Comparison of ENCODE assay signal across 10 mouse cellular contexts in genomic region chr2:25183336-25183735, GRCm38 (mm10). TPM values are rescaled to one million over a fixed set of nuclear protein-coding genes. Genes with fewer than 3 reads are reported as not detected.
DNase-seq lines count a peak whose midpoint lies in the region.
"Had no signal": no experiment of that assay in that cellular context is flagged by ENCODE, and none has a peak within 500 bp of the region (broad histone marks: within the 10 kb centered on the region; RNA-seq: fewer than 3 reads in every experiment).

No protein-coding gene starts in this region.

- peak; percentile 88 for DNase-seq in heart, adult 11 months
- no peak for DNase-seq in heart, adult 18-20 months
- DNase-seq in spleen, postnatal 36 days (ENCODE audit: low spot score in 2 of 2), result peak; percentile 62 to 64
- no peak for DNase-seq in spleen, postnatal 14 days (ENCODE audit: low spot score in 2 of 2)
- DNase-seq in midbrain, embryonic 10.5 days (ENCODE audit: low spot score), result no peak
- DNase-seq in thymus, postnatal 4 days, result peak; percentile 36
- no peak for DNase-seq in adrenal gland, adult 18-20 months (ENCODE audit: low spot score in 2 of 2)
- no peak for DNase-seq in cerebellum, postnatal 36 days

- peak overlapping the region; percentile 96 for H3K27ac ChIP-seq in midbrain, embryonic 10.5 days (replicated peaks)

- H3K9me3 ChIP-seq in midbrain, embryonic 10.5 days (replicated peaks), result no peaks in the 10 kb centered on the region

- 77% methylated on average over 2 of the region's 2 CpGs for WGBS in midbrain, embryonic 10.5 days

- H3K4me1 ChIP-seq in midbrain, embryonic 10.5 days, result peaks cover 78% of the 10 kb centered on the region

- peaks cover 28% of the 10 kb centered on the region for H3K27me3 ChIP-seq in midbrain, embryonic 10.5 days (ENCODE audit: low read depth, poor library complexity, severe bottlenecking)

- peaks cover 20% of the 10 kb centered on the region for H3K36me3 ChIP-seq in midbrain, embryonic 10.5 days

- H3K4me3 ChIP-seq in midbrain, embryonic 10.5 days, result peak overlapping the region; percentile 90
- H3K4me3 ChIP-seq: myocyte had no signal

RNA-seq across cellular contexts. Expression of gene Nrarp, which starts 2.8 kb away (rescaled TPM):
- total RNA-seq in heart, adult 18-20 months (2021), result 1 to 10 TPM; 6.9 to 8.3 TPM
- polyA plus RNA-seq in midbrain, embryonic 10.5 days (2016; fragmentation: Nextera tagmentation; extraction: Ambion mirVana), result 65.8 and 74.1 TPM in 2 replicates
- total RNA-seq in adrenal gland, adult 18-20 months (2021), result 1 to 10 TPM; 2.3 to 3.5 TPM

RNA-seq across cellular contexts. Expression of gene Tor4a, which starts 13.3 kb away (rescaled TPM):
- 1 to 10 TPM; 4.0 to 4.6 TPM for total RNA-seq in heart, adult 18-20 months (2021)
- polyA plus RNA-seq in midbrain, embryonic 10.5 days (2016; fragmentation: Nextera tagmentation; extraction: Ambion mirVana), result 1.3 and 1.9 TPM in 2 replicates
- 10 to 100 TPM; 11.6 to 19.5 TPM for total RNA-seq in adrenal gland, adult 18-20 months (2021)

RNA-seq across cellular contexts. Expression of gene Nelfb, which starts 28.0 kb away (rescaled TPM):
- 10 to 100 TPM; 40.8 to 45.8 TPM for total RNA-seq in heart, adult 18-20 months (2021)
- 131 and 140 TPM in 2 replicates for polyA plus RNA-seq in midbrain, embryonic 10.5 days (2016; fragmentation: Nextera tagmentation; extraction: Ambion mirVana)
- total RNA-seq in adrenal gland, adult 18-20 months (2021), result 10 to 100 TPM; 48.8 to 49.5 TPM

RNA-seq across cellular contexts. Expression of gene Stpg3, which starts 31.1 kb away (rescaled TPM):
- not detected for total RNA-seq in heart, adult 18-20 months (2021)
- not detected in 2 replicates for polyA plus RNA-seq in midbrain, embryonic 10.5 days (2016; fragmentation: Nextera tagmentation; extraction: Ambion mirVana)
- not detected for total RNA-seq in adrenal gland, adult 18-20 months (2021)
- polyA plus RNA-seq: C2C12, myocyte had no signal

RNA-seq across cellular contexts. Expression of gene Fam166a, which starts 35.2 kb away (rescaled TPM):
- not detected for total RNA-seq in heart, adult 18-20 months (2021)
- 0.62 TPM in 1 of 2 replicates, not detected in the other for polyA plus RNA-seq in midbrain, embryonic 10.5 days (2016; fragmentation: Nextera tagmentation; extraction: Ambion mirVana)
- total RNA-seq in adrenal gland, adult 18-20 months (2021), result not detected
- polyA plus RNA-seq: C2C12 had no signal

Comparison
In these comparisons a context has a peak if more than half of its experiments do, and no peak if none do; other contexts are left out.
1. DNase-seq: peak in heart, adult 11 months (single experiment), spleen, postnatal 36 days (2 of 2) and thymus, postnatal 4 days (single experiment); none in heart, adult 18-20 months (0 of 2), spleen, postnatal 14 days (0 of 2), midbrain, embryonic 10.5 days (single experiment), adrenal gland, adult 18-20 months (0 of 2) and cerebellum, postnatal 36 days (0 of 2).